Mouse (Mus musculus): ENCODE measurements around the gene Bcl11b. TPM values are rescaled to one million over a fixed set of nuclear protein-coding genes. Genes with fewer than 3 reads are reported as not detected.

Gene Bcl11b
- polyA plus RNA-seq, 1 experiment, result 27.2 TPM

DNA sequence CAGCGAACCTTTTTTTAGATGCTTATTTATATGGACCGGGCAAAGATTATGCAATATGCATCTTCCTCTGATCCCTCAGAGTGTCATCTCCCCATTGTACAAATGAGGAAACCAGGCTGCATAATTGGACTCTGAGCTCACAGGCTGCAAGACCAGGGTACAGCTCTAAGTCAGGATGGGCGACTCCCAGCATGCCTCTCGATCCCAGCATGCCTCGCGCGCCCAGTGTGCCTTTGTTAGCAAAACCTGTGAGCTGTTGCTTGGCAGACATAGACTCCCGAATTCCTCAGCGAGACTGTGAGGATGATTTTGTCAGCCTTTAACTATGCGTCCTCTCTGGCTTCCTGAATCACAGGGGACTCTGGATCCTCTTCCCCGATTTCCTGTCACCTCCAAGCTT is 98.9 kb downstream of the Bcl11b start:
- TF ChIP-seq POLR2A (IDR thresholded peaks at IDR 0.05; ENCODE audit: extremely low read depth, insufficient read depth, low read length) (no peak), CTCF (IDR thresholded peaks at IDR 0.05; ENCODE audit: extremely low read depth, insufficient read depth, low read length) (no peak)

DNA sequence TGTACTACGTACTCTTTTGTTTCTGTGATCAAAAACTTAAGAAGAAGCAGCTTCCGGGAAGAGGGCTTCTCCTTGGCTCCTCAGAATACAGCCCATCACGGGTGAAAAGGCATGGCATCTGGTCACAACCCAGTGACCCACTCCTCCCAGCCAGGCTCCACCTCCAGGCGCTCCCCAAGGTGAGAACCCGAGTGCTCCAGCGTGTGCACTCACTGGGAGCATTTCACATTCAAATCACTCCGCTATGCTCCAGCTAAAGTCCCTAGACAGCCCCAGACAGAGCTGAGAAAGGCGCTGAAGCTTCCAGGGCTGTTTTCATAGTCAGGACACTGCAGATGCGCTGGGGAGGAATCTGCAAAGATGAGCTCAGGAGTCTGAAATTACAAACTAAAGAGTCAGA is 99.5 kb downstream of the Bcl11b start:
- H3K4me3 ChIP-seq (ENCODE audit: insufficient read depth, low read length), result no peak overlapping the region
- no peaks in the 10 kb centered on the region for H3K4me1 ChIP-seq (ENCODE audit: control insufficient read depth, insufficient read depth, low read length)
- H3K27ac ChIP-seq (ENCODE audit: insufficient read depth, low read length), result no peak overlapping the region
- TF ChIP-seq POLR2A (IDR thresholded peaks at IDR 0.05; ENCODE audit: extremely low read depth, insufficient read depth, low read length) (no peak), CTCF (IDR thresholded peaks at IDR 0.05; ENCODE audit: extremely low read depth, insufficient read depth, low read length) (no peak)

More for the DNA sequence above, 98.9 kb downstream of the Bcl11b start:
- Histone ChIP-seq H3K27ac (ENCODE audit: insufficient read depth, low read length) (no peak overlapping the region), H3K4me1 (ENCODE audit: control insufficient read depth, insufficient read depth, low read length) (no peaks in the 10 kb centered on the region), H3K4me3 (ENCODE audit: insufficient read depth, low read length) (no peak overlapping the region)

DNA sequence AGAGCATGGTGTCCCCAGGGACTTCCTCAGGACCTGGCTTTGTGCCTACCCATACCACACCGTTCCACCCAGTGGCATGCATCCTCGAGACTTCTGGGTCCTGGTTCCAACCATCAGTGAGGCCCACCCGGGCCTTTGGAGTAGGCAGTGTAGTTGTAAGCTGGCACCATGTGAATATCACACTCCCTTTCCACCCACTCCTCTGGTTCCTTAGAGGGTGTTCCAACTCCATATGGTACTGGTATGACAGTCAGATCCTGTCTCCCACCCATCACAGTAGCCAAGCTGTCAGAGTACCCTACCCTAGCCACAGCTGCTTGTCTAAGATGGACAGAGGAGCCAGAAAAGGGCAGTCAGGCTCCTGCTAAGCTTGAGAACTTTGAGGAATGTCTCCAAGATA is 112.0 kb downstream of the Bcl11b start:
- H3K4me1 ChIP-seq (ENCODE audit: control insufficient read depth, insufficient read depth, low read length), result peaks cover 1% of the 10 kb centered on the region; the same call in 1 of the 2 replicates
- no peak overlapping the region for H3K27ac ChIP-seq (ENCODE audit: insufficient read depth, low read length)
- no peak overlapping the region for H3K4me3 ChIP-seq (ENCODE audit: insufficient read depth, low read length)
- TF ChIP-seq POLR2A (IDR thresholded peaks at IDR 0.05; ENCODE audit: extremely low read depth, insufficient read depth, low read length) (no peak), CTCF (IDR thresholded peaks at IDR 0.05; ENCODE audit: extremely low read depth, insufficient read depth, low read length) (no peak)

GRCm38 (mm10) chr12:107890326-107890725 is 113.1 kb downstream of the Bcl11b start:
- Histone ChIP-seq H3K4me1 (ENCODE audit: control insufficient read depth, insufficient read depth, low read length) (peaks cover 1% of the 10 kb centered on the region; the same call in 1 of the 2 replicates), H3K27ac (ENCODE audit: insufficient read depth, low read length) (no peak overlapping the region), H3K4me3 (ENCODE audit: insufficient read depth, low read length) (no peak overlapping the region)
- TF ChIP-seq CTCF (IDR thresholded peaks at IDR 0.05; ENCODE audit: extremely low read depth, insufficient read depth, low read length) (no peak), POLR2A (IDR thresholded peaks at IDR 0.05; ENCODE audit: extremely low read depth, insufficient read depth, low read length) (no peak)

- TF ChIP-seq CTCF (IDR thresholded peaks at IDR 0.05; ENCODE audit: extremely low read depth, insufficient read depth, low read length) (no peak), POLR2A (IDR thresholded peaks at IDR 0.05; ENCODE audit: extremely low read depth, insufficient read depth, low read length) (no peak)
- peaks cover 1% of the 10 kb centered on the region; the same call in 1 of the 2 replicates for H3K4me1 ChIP-seq (ENCODE audit: control insufficient read depth, insufficient read depth, low read length)
- H3K27ac ChIP-seq (ENCODE audit: insufficient read depth, low read length), result no peak overlapping the region
- H3K4me3 ChIP-seq (ENCODE audit: insufficient read depth, low read length), result no peak overlapping the region
Observed at GRCm38 (mm10) chr12:107889841-107890240, 113.6 kb downstream of the Bcl11b start.

DNA sequence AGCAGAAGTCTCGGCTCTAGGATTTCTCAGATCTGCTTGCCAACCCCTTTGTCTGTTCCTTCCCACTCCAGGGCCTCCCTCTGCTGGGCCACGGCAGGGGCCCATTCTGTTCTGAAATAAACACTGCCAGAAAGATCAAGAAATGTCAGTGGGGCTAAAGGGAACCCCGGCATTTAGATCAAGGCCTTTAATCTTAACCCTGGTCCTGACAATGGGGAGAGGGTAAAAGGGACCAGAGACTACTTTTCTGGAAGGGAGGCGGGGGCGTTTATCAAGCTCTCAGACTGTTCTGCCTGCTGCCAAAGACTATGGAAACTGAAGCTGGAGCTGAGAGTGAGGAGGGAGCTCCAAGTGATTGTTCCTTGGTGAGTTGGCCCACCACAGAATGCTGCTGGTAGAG is 114.8 kb downstream of the Bcl11b start:
- no peak for TF ChIP-seq CTCF (IDR thresholded peaks at IDR 0.05; ENCODE audit: extremely low read depth, insufficient read depth, low read length)
- peaks cover 3% of the 10 kb centered on the region; the same call in 1 of the 2 replicates for H3K4me1 ChIP-seq (ENCODE audit: control insufficient read depth, insufficient read depth, low read length)
- no peak overlapping the region for H3K4me3 ChIP-seq (ENCODE audit: insufficient read depth, low read length)
- H3K27ac ChIP-seq (ENCODE audit: insufficient read depth, low read length), result no peak overlapping the region

DNA sequence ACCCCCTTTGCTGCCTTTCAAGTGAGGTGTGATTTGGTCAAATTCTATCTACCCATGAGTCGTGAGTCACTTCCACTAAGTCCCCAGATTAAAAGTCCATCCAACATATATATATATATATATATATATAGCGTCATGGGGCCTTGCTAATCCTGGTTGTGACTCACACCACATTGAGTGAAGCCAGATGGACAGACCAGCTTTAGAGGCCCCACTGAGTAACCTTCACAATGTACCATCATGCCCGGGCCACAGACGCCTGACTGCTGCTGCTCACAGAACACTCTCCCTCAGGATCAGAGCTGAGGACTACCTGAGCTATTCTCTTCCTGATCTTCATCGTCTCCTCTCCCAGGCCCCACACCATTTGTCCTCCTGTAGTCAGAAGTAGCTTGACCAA is 115.4 kb downstream of the Bcl11b start:
- peaks cover 3% of the 10 kb centered on the region; the same call in 1 of the 2 replicates for H3K4me1 ChIP-seq (ENCODE audit: control insufficient read depth, insufficient read depth, low read length)
- H3K4me3 ChIP-seq (ENCODE audit: insufficient read depth, low read length), result no peak overlapping the region
- H3K27ac ChIP-seq (ENCODE audit: insufficient read depth, low read length), result no peak overlapping the region
- TF ChIP-seq CTCF (IDR thresholded peaks at IDR 0.05; ENCODE audit: extremely low read depth, insufficient read depth, low read length) (no peak), POLR2A (IDR thresholded peaks at IDR 0.05; ENCODE audit: extremely low read depth, insufficient read depth, low read length) (no peak)

GRCm38 (mm10) chr12:107887621-107888020 is 115.8 kb downstream of the Bcl11b start:
- Histone ChIP-seq H3K4me3 (ENCODE audit: insufficient read depth, low read length) (no peak overlapping the region), H3K4me1 (ENCODE audit: control insufficient read depth, insufficient read depth, low read length) (peaks cover 3% of the 10 kb centered on the region; the same call in 1 of the 2 replicates), H3K27ac (ENCODE audit: insufficient read depth, low read length) (no peak overlapping the region)
- TF ChIP-seq CTCF (IDR thresholded peaks at IDR 0.05; ENCODE audit: extremely low read depth, insufficient read depth, low read length) (no peak), POLR2A (IDR thresholded peaks at IDR 0.05; ENCODE audit: extremely low read depth, insufficient read depth, low read length) (no peak)

GRCm38 (mm10) chr12:107884330-107885065 is 118.9 kb downstream of the Bcl11b start:
- Histone ChIP-seq H3K4me3 (ENCODE audit: insufficient read depth, low read length) (no peak overlapping the region), H3K4me1 (ENCODE audit: control insufficient read depth, insufficient read depth, low read length) (0 out of 2 replicates have a peak, but pooled peaks cover 2% of the 10 kb centered on the region), H3K27ac (ENCODE audit: insufficient read depth, low read length) (no peak overlapping the region)
- TF ChIP-seq POLR2A (IDR thresholded peaks at IDR 0.05; ENCODE audit: extremely low read depth, insufficient read depth, low read length), result no peak
- no peak for TF ChIP-seq CTCF (IDR thresholded peaks at IDR 0.05; ENCODE audit: extremely low read depth, insufficient read depth, low read length)

GRCm38 (mm10) chr12:107881726-107882125 is 121.7 kb downstream of the Bcl11b start:
- no peak overlapping the region for H3K4me3 ChIP-seq (ENCODE audit: insufficient read depth, low read length)
- 0 out of 2 replicates have a peak, but pooled peaks cover 2% of the 10 kb centered on the region for H3K4me1 ChIP-seq (ENCODE audit: control insufficient read depth, insufficient read depth, low read length)
- H3K27ac ChIP-seq (ENCODE audit: insufficient read depth, low read length), result no peak overlapping the region
- TF ChIP-seq POLR2A (IDR thresholded peaks at IDR 0.05; ENCODE audit: extremely low read depth, insufficient read depth, low read length) (no peak), CTCF (IDR thresholded peaks at IDR 0.05; ENCODE audit: extremely low read depth, insufficient read depth, low read length) (no peak)
